Mouse (Mus musculus): Measurements from ENCODE around the gene Krt26.

Krt26 gene

GRCm38 (mm10) chr11:99284011-99284410 lies 53.8 kb downstream of the Krt26 start:
- no peak for DNase-seq (ENCODE audit: low spot score)

- DNase-seq (ENCODE audit: low spot score), result no peak
Measured at GRCm38 (mm10) chr11:99283334-99283733, 54.4 kb downstream of the Krt26 start.

- no peak for DNase-seq (ENCODE audit: low spot score)
Measured at GRCm38 (mm10) chr11:99281116-99281515, 56.6 kb downstream of the Krt26 start.

- DNase-seq (ENCODE audit: low spot score), result no peak
Measured at GRCm38 (mm10) chr11:99279986-99280385, 57.8 kb downstream of the Krt26 start.
